Mouse (Mus musculus): ENCODE results near the gene Atp6v1fnb.

Gene Atp6v1fnb

DNA sequence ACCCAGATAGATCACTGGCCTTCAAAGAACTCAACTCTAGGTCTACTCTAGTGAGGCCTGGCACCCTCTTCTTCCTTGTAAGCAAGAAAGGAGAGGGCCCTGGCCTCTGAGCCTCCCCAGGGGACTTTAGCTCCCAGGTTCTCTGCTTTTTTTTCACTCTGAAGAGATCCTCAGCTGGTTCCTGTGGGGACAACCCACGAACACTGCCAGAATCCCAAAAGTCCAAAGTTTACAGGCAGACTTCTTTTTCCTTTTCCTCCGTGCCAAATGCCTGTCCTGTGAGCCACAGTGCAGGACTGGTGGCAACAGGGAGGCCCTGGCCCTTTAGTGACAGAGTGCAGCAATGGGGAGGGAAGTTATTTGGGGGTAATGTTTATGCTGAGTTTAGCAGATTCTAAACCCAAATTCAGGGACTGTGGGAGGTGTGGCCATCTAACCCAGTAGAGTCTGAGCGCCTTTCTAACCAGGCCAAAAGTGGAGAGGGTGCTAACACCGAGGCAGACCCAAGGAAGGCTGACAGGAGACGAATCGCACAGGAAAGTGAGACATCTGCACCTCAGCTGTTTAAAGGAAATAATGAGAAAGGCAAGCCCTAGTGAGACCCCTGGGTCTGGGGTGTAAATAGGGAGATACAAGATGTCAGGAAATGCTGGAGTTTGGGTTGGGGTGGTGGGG lies 51.5 kb downstream of the Atp6v1fnb start:
- no peak for DNase-seq (ENCODE audit: extremely low spot score, low read depth, low spot score)
